Mouse (Mus musculus): Measurements from ENCODE around the gene Nxn. TPM values are rescaled to one million over a fixed set of nuclear protein-coding genes. Genes with fewer than 3 reads are reported as not detected.

The Nxn gene
- total RNA-seq (2021) = 10 to 100 TPM; 17.2 to 20.5 TPM

- DNase-seq = peak; percentile 95
These were observed at the start of gene Nxn for GRCm38 (mm10) chr11:76398798-76399586. TSS of gene Nxn (minus strand) at chr11:76399140.

- no peak for DNase-seq
These were observed 47.3 kb upstream of the Nxn start for GRCm38 (mm10) chr11:76446251-76446650.

GRCm38 (mm10) chr11:76445459-76445858 is 46.5 kb upstream of the Nxn start:
- no peak for DNase-seq

- no peak for DNase-seq
These were observed 40.7 kb upstream of the Nxn start for GRCm38 (mm10) chr11:76439666-76440065.

- peak; percentile 78 for DNase-seq
These were observed 38.0 kb upstream of the Nxn start for GRCm38 (mm10) chr11:76436864-76437437.

DNA sequence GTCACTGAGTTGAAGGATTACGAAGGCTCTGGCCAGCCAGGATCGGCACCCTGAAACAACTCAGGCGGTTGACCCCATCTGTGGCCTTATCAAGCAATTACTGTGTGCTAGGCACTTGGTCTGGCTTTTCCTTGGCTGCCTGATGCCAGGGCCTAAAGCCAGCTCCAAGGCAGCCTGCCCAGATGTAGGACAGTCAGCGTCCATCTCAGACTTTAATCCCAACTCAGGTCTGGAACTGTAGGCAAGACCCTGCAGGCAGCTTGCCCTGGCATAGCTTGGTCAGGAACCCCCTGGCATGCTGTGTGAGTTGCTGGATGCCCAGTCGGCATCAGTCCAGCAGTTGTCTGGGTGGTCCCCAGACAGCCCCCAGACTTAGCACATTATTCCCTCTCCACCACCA is 37.1 kb upstream of the Nxn start:
- peak; percentile 32 for DNase-seq

- no peak for DNase-seq
These were observed 31.2 kb upstream of the Nxn start for GRCm38 (mm10) chr11:76429966-76430631.

- no peak for DNase-seq
These were observed 30.6 kb upstream of the Nxn start for GRCm38 (mm10) chr11:76429556-76429955.

- no peak for DNase-seq
These were observed 30.1 kb upstream of the Nxn start for GRCm38 (mm10) chr11:76429046-76429445.

DNA sequence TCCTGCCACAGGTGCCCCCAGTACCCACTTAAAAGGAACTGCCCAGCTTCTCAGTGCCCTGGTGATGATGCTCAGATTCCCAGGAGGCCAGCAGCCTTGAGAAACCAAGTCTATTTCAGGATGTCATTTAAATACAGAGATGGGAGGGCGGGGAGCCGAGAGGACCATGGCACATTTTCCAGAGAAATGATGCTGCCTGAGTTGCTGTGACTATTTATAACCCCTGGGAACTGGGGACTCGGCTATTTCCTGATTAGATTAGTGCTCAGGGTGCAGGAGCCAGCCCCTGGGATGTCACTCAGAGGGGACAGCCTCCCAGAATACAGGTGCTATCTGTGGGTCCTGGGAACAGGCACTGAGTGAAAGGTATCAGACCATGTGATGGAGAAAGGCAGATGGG is 28.8 kb upstream of the Nxn start:
- peak; percentile 34 for DNase-seq

- DNase-seq = no peak
These were observed 26.8 kb upstream of the Nxn start for GRCm38 (mm10) chr11:76425749-76426148.

DNA sequence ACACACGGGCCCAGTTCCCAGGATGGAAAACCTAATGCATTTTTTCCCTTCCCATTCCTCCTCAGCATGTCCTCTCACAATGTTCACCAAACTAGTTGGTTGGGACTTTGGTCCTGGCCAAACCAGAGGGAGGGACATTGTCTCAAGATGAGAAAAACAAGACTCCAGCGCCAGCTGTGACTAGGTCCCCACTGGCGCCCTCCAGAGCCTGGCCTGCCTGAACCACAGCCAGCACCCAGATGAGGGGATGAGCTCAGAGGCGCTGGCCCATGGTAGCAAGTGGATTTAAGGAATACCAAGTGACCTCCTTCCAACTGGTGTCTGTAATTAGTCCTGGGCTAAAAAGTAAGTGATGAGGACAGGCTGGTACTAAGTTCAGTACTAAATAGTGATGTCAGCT is 22.0 kb upstream of the Nxn start:
- DNase-seq = peak; percentile 40

DNA sequence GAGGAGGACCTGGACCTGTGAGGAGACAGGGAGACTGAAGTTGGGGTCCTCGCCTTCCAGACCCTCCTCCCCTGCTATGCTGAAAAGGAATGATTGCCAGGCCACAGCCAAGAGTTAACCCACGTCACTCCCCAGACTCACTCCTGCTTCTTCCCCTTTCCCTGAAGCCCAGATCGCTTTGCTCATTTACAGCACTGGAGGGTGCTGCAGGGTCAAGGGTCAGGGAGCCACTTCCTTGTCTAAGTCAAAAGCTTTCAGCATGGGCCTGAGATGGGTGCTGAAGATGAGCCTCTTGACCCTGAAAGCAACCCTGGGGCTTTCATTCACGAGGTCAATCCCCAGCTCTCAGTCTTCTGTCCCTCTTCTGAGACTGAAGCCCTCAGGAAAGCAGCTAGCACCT is 20.2 kb upstream of the Nxn start:
- peak; percentile 53 for DNase-seq

GRCm38 (mm10) chr11:76418423-76418822 is 19.5 kb upstream of the Nxn start:
- peak; percentile 45 for DNase-seq

GRCm38 (mm10) chr11:76415985-76416384 is 17.0 kb upstream of the Nxn start:
- no peak for DNase-seq

DNA sequence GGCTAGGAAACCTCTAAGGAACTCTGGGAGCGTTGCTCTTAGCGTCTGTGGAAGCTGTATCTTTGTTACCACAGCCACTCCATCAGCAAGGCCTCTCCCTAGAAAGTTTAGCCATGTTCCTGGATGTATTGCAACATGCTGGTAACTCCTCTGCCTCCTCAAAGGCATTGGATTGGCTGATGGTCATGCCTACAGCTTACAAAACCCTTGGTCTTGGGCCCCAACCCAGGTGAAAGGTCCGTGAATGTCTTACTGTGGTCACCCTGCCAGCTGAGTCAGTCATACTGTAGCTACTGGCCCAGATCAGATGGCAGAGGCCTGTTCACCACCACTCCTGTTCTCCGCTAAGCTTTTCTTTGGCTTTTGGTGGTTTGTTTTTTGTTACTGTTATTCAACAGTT is 16.1 kb upstream of the Nxn start:
- no peak for DNase-seq

GRCm38 (mm10) chr11:76413202-76413601 is 14.3 kb upstream of the Nxn start:
- DNase-seq = no peak

GRCm38 (mm10) chr11:76410826-76411225 is 11.9 kb upstream of the Nxn start:
- peak; percentile 73 for DNase-seq

GRCm38 (mm10) chr11:76406702-76407583 is 8.0 kb upstream of the Nxn start, which contains the start of gene Timm22:
TSS of gene Timm22 (plus strand) at chr11:76406952.
- DNase-seq = peak; percentile 98

DNA sequence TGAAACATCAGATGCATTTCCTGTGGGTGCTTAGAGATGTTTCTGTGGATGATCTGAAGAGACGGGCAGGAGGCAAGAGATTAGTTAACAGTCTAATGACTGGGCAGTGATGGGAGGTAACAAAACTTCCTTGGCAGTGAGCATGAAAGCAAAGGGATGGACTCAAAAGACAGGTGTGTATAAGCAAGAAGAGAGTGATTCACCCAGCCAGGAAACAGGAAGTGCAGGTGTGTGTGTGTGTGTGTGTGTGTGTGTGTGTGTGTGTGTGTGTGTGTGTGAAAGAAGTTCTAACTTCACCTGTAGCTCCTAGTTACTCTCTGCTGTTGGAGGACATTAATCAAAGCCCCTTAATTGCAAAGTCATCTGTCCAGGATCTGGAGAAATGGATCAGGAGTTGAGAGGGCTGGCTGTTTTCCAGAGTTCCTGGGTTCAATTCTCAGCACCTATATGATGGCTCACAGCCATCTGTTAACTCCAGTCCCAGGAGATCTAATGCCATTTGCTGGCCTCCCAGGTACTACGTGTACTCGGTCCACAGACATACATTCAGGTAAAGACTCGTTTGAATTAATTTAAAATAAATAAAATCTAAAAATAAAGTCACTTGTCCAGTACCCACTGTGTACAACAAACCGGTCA is 6.8 kb upstream of the Nxn start:
- no peak for DNase-seq

DNA sequence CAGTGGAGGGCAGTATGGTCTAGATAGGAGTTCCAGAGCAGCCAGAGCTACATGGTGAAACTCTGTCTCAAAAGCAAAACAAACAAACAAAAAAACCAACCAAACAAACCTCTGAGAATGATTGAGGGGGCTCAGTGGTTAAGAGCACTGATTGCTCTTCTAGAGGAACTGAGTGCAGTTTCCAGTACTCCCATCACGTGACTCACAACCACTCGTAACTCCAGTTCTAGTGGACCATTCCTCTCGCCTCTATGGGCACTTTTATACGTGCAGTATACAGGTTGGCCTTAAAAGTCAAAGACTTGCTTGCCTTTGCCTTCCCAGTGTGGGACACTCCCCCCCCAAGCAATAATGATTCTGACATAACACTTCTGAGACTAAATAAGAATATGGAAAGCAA is 6.2 kb upstream of the Nxn start:
- no peak for DNase-seq

- peak; percentile 26 for DNase-seq
These were observed 2.5 kb upstream of the Nxn start for GRCm38 (mm10) chr11:76401398-76401797.
